Mouse (Mus musculus) kidney, adult 11 months (tissue): ENCODE measurements around the gene Obscn.
A peak's percentile ranks its signal among the peaks of the same experiment; 100 is the strongest.

ENCODE experiments used
- DNase-seq: peaks from one replicate; pipeline ENCODE4 v3.0.0; 2022

Gene Obscn

DNA sequence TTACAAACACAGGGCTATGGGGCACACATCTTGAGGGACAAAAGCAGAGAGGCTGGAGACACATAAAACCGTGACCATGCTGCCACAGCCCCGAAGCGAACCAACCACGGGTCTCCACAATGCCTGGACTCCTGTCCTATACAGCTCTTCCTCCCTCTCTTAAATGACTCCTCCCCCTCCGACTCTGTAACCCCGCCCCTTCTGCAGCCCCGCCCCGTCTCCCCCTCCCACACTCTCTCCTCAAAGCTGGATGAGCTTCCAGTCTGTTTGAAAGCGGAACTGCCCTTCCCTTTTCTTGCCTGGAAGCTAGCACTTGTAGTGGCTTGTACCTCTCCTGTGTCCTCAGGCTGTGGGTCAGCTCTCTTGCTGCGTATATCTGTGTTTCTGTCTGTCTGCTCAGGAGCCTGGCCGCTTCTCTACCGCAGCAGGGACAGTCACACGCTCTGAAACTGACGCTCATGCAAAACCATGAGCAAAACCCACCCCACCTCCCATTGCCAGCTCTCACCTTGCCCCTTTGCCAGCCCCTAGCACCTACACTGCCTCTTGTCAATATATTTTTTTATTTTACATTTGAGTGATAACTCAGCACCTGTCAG is 5.7 kb upstream of the Obscn start:
- DNase-seq: no peak

DNA sequence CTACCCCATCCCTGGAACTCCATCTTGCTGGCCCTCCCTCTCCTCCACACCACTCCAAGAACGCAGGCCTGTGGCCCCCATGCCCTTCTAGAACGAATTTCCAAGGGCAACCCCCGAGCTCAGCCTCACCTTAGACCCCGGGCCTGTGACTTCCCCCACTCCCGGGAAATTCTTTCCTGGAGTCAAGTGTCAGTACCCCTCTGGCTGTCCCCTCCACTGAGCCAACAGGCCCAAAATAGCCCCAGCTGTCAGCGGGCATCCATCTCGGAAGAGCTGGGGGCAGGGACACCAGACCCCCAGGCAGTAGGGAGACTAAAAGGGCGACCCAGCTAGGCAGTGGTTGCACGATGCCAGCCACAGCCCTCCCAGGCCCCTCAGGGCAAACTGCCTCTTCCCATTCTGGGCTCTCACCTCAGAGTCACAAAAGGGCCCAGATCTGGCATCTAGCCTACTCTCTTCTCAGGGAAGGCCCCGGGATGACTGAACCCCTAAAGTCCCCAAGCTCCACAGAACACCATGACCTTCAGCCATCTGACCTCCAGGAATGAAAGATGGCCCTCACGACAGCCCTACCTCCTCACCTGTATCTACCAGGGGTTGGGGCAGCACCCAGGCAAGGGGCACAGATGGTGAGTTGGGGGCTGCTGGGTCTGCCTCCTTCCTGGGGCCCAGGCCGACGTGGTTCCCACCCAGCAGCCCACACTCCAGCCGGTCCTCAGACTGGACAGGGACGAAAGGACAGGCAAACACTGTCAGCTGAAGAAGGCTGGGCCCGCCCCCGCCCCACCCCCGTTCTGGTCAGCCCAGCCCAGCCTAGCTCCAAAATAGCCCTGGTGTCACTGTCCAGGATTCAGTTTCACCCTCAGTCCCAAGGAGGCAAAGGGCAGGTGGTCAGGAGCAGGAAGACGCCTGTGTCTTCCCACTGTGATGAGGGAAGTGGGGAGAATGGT is 2.6 kb upstream of the Obscn start:
- DNase-seq: no peak

DNA sequence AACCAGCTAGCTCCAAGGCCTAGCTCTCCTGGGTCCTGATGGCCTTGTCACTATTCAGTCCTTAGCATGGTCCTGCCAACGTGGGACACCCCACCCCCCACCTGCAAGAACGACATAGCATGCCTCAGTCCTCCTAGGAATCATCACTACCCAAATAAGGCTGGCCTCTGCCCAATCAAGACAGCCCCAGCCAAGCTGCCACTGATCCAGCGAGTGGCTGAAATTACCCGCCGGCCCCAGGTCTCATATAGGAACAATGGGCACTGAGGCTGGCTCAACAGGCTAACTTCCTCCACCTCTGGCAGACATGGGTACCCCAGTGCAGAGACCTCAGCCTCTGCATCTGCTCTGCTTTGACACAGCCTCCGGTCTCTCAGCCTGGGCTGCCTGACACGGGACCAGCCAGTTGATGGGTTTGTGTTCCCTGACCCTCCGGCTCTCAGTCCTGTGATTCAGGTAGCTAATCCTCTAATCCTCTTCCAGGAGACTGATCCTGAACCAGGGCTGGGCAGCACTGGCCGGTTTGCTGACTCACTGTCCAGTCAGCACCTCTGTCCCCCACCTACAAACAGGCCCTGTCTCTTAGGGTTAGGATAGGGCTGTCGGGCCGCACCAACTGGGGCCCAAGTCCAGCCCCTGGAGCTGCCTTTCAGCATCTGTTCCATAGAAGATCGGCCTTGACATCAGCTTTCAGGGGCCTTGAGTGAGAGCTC is 948 bp upstream of the Obscn start:
- no peak for DNase-seq

DNA sequence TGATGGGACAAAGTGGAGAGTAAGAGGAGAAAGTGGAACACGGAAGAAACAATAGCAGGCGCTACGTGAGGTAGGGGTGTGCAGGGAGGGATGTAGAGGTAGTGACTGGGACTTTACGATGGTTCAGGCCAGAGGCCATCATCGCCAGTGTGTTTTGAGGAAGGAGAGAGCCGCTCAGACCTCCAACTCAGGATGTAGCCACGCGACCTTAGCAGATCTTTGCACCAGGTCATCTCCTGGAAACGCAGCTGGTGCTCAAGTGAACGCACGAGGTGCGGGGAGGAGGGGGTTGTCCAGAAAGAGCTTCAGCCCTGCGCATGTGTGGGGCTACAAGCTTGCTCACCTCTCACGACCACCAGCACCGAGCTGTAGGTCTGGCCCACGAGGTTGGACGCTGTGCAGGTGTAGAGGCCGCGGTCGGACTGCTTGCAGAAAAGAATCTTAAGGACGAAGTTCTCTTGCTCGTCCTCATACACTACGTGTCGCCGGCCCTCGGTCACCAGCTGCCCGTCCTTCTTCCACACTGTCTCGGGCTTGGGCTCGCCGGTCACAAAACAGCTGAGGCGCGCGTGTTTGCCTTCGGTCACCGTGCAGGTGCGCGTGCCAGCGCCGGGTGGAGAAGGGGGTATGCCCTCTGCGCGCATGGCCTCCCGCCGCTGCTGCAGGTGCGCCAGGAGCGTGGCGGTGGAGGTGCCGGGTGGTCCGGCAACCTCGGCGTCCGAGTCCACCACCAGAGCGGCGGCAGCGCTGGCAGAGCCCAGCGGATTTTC is 966 bp downstream of the Obscn start:
- DNase-seq: no peak

DNA sequence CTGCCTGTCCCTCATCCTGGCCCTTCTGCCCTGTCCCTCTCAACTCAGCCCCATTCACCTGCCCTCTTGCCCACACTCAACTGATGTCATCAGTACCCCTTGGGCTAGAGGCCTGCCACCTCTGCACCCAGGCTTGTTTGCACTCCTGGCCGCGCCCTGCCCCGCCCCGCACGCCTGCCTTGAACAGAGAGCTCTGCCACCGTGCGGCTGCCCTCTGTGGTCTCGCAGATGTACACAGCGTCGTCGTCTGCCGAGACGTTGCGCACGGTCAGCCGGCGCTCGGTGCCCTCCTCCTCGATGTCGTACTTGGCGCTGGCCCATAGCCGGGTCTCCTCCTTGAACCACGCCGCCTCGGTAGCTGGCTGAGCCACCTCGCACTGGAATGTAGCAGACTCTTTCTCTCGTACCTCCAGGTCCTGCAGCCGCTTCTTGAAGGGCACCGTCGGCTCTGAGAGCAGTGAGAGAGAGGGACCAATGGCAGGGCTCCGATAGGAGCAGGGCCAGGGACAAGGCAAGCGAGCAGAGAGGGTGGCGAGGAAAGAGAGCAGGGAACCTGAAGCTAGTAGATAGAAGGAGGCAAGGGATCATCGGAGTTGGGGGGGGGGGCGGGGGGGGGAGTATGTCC is 1.7 kb downstream of the Obscn start:
- no peak for DNase-seq

DNA sequence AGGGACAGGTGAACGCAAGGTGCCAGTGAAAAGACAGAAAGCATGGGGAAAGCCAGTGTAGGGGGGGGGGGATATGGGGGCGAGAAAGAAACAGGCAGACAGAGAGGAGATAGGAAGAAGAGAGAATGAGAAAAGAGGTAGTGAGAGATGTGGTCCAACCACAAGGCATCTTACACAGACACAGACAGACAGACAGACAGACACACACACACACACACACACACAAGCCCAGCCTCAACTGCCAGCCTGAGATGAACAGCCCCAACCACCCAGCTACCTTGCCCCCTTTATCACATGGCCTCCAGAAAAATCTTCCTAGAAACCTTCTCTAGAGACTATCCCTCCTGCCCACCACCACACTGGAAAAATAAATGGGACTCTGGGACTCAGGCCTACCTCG is 4.1 kb downstream of the Obscn start:
- no peak for DNase-seq

DNA sequence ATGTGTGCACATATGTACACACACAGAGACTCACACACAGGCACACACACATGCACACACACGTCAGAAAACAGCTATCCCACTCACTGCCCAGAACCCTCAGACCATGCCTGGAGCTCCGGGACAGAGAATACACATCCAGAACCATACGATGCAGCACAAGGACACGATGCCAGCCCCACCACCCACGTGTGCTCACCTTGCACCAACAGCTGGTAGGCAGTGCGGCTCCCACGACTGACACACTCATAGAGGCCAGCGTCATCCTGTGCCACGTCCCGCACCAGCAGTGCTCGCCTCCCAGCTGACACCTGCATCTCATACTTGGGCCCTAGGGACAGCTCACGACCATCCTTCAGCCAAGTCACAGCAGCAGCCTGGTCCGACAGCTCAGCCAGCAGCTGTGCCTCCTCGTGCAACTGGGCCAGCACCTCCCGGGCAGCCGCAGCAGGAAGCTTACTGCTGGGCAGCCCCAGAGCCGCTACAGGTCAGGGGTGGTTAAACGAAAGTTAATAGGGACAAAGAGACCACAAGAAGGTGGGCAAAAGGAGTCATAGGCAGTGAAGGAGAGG is 4.8 kb downstream of the Obscn start:
- DNase-seq: no peak

DNA sequence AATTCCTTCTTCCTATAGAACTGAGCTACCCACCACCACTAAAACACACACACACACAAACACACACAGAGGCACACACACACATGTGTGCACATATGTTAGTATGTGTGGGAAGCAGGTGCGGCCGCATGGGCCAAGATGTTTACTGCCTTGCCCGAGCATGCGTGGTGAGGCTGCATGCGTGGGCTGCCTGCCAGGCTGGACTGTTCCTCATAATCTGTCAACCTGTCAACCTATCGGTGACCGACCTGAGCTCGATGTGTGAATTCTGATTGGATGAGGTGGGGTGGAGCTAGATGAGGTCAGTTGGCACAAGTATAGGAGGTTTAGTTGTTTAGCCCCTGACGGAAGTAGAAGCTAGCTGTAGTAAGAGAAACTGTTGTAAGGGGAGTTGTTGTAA is 5.4 kb downstream of the Obscn start:
- DNase-seq: no peak

DNA sequence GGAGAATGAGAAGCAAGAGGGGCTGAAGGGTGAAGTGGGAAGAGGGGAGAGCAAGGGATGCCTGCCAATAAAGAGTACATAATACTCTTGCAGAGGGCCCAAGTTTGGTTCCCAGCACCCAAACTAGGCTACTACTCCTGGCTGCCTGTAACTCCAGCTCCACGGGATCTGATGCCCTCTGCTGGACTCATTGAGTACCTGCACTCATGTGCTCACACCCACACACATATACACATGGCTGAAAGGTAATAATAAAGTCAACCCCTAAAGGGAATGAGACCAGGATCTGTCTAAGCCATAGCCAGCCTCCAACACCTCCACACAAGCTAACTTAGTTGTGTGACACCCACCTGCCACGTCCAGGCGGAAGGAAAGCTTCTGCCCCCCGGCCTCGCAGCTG is 30.3 kb downstream of the Obscn start:
- DNase-seq: no peak

DNA sequence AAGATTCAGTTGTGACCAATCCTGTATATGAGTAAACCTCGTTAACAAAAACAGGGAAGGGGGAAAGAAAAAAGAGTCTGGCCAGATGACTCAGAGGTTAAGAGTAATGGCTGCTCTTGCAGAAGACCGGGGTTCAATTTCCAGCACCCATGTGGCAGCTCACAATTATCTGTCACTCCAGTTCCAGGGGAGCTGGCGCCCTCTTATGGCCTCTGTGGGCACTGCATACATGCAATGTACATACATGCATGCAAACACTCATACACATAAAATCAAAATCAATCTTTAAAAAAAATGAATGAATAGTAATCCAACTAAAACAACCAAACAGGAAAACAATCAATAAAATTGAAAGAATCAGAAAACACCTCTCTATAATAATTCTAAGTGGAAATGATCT is 33.9 kb downstream of the Obscn start:
- no peak for DNase-seq

DNA sequence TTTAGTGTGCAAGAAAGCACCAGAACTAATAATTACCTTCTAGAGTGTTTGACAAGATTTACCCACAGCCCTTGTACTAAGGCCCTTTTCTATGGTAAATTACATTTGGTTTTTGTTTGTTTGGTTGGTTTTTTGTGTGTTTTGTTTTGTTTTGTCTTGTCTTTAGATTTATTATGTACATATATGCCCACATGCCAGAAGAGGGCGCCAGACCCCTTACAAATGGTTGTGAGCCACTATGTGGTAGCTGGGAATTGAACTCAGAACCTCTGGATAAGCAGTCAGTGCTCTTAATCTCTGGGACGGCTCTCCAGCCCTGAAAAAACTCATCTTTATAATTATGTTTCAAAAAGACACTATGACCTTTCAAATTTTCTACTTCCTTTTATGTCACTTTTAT is 37.9 kb downstream of the Obscn start:
- DNase-seq: no peak

DNA sequence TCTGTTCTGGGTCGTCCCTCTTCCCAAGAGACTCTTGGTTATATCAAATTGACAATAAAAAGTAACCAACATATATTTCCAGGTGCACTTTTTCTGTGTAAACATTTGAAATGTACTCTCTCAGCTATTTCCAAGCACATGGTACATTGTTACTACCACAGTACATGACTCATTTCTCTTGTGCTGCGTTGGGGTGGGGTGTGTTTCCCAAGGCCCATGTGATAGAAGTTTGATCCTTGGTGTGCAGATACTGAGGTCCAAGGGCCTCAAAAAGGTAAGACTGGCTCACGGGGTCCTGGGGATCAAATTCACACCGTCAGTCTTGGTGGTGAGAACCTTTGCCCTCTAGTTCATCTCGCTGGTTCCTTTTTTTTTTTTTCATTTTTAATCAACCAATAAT is 38.4 kb downstream of the Obscn start:
- no peak for DNase-seq

DNA sequence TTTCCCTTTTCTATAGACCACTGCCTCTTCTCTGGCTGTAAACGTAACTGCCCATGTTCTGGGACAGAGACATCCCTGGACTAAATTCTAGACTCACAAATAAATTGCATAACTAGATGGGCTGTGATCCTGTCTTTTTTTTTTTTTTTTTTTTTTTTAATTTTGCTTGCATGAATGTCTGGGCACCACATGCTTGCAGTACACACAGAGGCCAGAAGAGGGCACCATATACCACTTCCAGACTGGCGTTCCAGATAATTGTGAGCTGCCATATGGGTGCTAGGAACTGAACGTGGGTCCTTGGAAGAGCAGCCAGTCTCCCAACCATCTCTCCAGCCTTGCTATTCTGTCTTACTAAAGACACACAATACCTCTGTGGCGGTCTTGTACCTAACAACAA is 42.0 kb downstream of the Obscn start:
- DNase-seq: no peak

DNA sequence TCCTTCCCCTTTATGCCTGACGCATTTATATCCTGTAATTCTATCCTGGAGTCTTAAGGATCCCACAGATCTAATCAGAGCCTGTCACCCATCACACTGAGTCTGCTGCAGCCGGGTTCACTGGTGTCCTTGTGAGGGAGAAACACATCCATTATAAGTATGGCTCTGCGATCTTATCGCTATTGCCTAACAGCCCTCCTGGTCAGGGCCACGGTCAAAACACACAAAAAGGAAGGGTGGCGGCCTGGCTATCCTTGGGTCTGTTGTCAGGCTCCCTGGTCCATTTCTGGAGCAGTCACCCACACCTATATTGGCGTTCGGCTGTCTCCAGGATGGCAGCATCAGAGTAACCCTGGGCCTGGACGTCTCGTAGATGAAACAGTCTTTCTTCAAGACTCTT is 48.6 kb downstream of the Obscn start:
- DNase-seq: no peak

DNA sequence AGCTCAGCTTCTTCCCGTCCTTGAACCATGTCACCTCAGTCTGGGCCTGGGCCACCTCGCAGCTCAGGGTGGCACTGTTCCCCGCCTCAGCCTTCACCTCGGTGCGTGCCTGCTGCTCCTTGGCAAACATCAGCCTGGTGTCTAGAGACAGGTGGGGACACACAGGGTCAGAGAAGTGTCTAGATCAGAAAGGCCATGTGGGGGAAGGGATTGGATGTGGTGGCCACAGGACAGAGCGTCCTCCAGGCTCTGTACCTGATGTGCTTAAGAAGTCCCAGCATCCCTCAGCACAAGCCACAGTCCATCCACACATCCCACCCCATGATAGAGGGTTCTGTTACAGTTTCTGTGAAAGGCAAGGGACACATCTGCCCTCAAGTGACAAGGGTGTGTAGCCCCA is 51.0 kb downstream of the Obscn start:
- no peak for DNase-seq

DNA sequence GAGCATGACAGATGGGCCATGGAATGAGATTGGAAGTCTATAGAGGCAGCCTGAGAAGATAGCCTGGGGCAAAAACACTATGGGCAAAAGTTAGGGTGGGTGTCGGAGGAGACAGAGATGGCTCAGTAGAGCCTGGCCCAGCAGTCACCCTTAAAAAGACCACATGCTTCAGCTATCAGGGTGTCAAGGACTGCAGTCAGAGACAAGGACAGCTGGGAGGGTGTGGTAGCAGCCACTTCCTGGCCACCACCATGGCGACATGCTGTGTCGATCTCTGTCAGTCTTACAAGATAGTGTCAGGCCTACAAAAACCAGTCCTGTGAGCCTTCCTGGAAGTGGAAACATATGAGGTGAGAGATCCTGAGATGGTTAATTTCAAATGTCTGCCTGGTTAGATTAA is 53.1 kb downstream of the Obscn start:
- DNase-seq: no peak

DNA sequence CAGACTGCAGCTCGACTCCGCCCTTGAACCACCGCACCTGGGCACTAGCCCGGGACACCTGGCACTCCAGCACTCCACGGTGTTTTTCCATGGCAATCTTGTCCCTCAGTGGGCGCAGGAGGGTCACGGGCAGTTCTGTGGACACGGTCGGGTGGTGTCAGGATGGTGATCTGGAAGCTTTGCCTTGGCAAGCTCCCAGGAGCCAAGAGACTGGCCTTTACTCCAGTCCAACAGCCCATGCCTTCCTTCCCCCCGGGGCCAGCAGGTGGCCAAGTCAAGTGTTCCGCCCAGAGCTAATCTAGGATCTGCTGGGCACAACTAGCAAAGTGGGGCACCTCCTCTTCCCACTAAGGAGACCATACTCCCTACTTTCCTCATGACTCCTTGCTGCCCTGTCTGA is 57.9 kb downstream of the Obscn start:
- DNase-seq: peak; percentile 37

DNA sequence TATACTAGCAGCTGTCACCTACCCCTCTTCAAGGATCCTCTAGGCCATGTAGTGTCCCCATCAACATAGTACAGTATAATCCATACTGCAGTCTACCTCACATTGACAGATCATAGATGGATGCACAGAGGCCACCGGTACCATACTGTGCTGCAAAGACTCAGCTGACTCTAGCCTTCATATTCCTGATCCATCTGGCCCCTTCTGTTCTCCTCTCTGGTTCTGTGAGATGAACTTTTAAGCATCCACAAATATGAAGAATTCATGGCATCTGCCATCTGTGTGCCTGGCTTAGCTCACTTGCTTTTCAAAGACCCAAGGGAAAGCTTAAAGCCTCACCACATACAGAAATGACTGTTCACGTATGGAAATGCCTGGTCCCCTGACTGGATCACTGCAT is 65.9 kb downstream of the Obscn start:
- DNase-seq: no peak

DNA sequence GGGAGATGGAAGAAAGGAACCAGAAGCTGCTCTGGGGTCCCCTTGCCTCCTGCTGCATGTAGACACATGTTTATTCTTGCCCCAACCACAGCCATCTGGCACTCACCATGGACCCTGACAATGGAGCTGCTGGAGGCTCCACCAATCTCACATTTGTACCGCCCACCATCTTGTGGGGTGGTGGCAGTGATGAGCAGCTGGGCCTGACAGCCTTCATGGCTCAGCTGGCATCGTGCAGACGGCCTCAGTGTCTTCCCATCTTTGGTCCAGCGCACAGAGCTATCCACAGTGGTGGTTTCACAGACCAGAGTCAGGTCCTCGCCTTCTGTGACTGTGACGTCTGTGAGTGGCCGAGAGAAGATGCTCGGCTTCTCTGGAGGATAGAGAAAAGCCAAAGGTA is 67.3 kb downstream of the Obscn start:
- DNase-seq: no peak

DNA sequence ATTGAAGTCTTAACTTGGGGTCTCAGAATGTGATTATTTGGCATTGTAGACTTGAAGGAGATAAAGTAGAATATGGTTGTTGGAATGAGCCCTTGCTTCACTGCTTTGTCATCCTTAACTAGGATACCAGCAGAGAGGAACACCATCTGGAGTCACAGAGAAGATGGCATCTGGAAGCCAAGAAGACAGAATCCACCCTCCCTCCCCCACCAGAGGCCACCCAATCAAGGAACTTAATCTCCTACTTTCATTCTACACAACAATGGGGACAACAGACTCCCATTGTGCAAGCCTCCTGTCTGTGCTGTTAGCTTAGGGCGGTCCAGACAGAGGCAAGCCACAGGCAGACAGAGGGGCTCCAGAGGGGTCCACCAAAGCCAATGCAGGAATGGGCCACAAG is 67.8 kb downstream of the Obscn start:
- DNase-seq: no peak

DNA sequence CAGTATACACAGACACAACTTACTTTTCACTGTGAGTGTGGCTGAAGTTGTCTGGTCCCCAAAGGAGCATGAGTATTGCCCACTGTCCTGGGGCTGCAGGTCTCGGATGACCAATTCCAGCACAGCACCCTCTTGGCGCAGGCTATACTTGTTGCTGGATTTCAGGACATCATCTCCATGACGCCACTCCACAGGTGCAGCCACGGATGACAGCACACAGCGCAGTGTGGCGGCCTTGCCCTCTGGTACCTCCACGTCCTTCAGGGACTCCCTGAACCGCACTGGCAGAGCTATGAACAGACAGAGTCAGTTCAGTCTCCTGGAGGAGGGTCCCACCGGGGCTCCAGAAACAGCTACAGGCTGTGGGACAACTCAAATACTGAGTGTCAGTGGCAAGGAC is 68.3 kb downstream of the Obscn start:
- DNase-seq: no peak

DNA sequence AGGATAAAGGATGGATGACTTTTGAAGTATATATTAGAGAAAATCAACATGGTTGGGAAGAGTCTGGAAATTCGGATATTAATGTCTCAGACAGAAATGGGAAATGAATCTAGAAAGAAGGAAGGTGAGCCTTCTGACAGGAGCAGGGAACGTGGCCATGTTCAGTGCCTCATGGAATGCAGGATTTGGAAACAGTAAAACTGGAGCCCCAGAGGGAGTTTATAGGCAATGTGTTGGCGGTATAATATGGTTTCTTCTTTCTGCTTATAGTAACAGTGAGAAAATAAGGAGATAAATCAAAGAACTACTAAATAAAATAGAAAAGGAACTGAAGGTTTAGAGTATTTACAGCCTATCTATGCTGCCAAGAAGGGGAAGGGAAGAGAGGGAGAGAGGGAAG is 78.2 kb downstream of the Obscn start:
- DNase-seq: no peak
